Mouse (Mus musculus) neural tube, embryonic 15.5 days (tissue): ENCODE data around the gene Nol4l. TPM values are rescaled to one million over a fixed set of nuclear protein-coding genes. Genes with fewer than 3 reads are reported as not detected.
A peak's percentile ranks its signal among the peaks of the same experiment; 100 is the strongest.

ENCODE experiments used
- ATAC-seq: fragments of 200-750 bp; cut with Nextera tagmentation; 2 replicates; pipeline ENCODE4 v1.8.0; 2017; ENCODE audit warnings: mild to moderate bottlenecking, moderate TSS enrichment, moderate library complexity; ENCODE audit not compliant: low FRiP score
- H3K27ac ChIP-seq: fragments of 300-500 bp; sonication (generic); replicated peaks from 2 replicates; pipeline ENCODE4 v1.5.1; 2015; ENCODE audit warnings: mild to moderate bottlenecking, inconsistent platforms
- H3K27me3 ChIP-seq: fragments of 300-500 bp; sonication (generic); replicated peaks from 2 replicates; pipeline ENCODE4 v1.6.1; 2015; ENCODE audit warnings: inconsistent platforms
- H3K36me3 ChIP-seq: fragments of 300-500 bp; sonication (generic); 2 replicates; pipeline ENCODE4 v1.6.1; 2015; ENCODE audit warnings: inconsistent platforms
- H3K4me1 ChIP-seq: fragments of 300-500 bp; sonication (generic); 2 replicates; pipeline ENCODE4 v1.6.1; 2015; ENCODE audit warnings: inconsistent platforms
- H3K4me2 ChIP-seq: fragments of 300-500 bp; sonication (generic); 2 replicates; pipeline ENCODE4 v1.6.1; 2015; ENCODE audit warnings: inconsistent platforms, mild to moderate bottlenecking, moderate library complexity
- H3K4me3 ChIP-seq: fragments of 300-500 bp; sonication (generic); replicated peaks from 2 replicates; pipeline ENCODE4 v1.5.1; 2015; ENCODE audit warnings: mild to moderate bottlenecking, inconsistent platforms
- H3K9ac ChIP-seq: fragments of 300-500 bp; sonication (generic); replicated peaks from 2 replicates; pipeline ENCODE4 v1.6.1; 2015; ENCODE audit warnings: mild to moderate bottlenecking, inconsistent platforms
- H3K9me3 ChIP-seq: fragments of 300-500 bp; sonication (generic); replicated peaks from 2 replicates; pipeline ENCODE4 v1.6.1; 2016; ENCODE audit warnings: inconsistent platforms
- WGBS: fragments of 180-500 bp; shearing (Covaris S2); methylation state at CpG from one replicate; pipeline ENCODE4 v1.1.7; 2015; ENCODE audit warnings: mixed read lengths; 5-methylcytosine and 5-hydroxymethylcytosine counted together
- polyA plus RNA-seq: library from polyadenylated mRNA; unstranded; fragments of >200 nt; fragmentation: Nextera tagmentation; extraction: Ambion mirVana; gene quantifications from 2 replicates; pipeline ENCODE4 v1.2.1, GENCODE M21; 2015

Nol4l gene
- polyA plus RNA-seq, 1 experiment from 2014 or later: 36.1 TPM

DNA sequence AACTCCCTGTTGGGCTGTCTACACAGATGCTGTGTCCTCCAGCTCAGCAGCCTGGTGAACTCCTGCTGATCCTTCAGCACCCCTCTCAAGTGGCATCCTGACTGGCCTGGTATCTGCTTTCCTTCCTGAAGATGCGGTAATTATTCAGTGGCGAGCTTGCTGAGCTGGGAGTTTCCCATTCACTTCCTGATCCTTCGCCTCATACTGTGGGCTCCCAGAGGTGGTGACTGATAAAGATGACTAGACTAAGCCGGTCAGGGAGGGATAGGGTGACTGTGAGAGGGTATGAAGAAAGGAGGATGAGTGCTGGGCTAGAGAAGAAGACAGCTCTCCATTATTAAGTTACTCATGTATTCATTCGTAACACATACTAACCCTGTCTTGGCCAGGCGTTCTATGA, 28.7 kb upstream of the Nol4l start:
- H3K9ac ChIP-seq: no peak overlapping the region
- no peak for ATAC-seq
- peaks cover 25% of the 10 kb centered on the region for H3K4me1 ChIP-seq
- no peaks in the 10 kb centered on the region for H3K9me3 ChIP-seq
- H3K36me3 ChIP-seq: no peaks in the 10 kb centered on the region
- no peak overlapping the region for H3K4me2 ChIP-seq
- 72% methylated on average over 6 of the region's 6 CpGs for WGBS
- H3K27me3 ChIP-seq: no peaks in the 10 kb centered on the region
- no peak overlapping the region for H3K4me3 ChIP-seq
- H3K27ac ChIP-seq: no peak overlapping the region

DNA sequence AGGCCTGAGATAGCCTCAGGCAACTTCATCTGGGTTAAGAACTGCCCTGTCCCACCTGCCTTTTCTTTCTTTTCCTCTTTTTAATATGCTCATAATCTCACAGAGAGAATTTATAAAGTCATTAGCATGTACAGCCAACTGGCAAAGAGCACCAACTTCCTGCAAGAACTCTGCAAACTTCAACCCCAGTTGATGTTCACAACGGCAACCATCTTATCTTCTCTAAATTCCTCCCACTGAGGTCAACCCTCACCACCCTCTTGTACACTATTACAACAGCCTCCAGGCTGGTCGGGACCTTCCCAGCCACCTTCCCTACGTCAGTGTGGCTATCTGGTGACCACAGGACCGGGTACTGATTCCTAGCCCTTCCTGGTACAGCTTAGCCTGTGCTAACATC, 27.5 kb upstream of the Nol4l start:
- Histone ChIP-seq H3K4me2 (no peak overlapping the region), H3K4me3 (no peak overlapping the region), H3K9me3 (no peaks in the 10 kb centered on the region), H3K27me3 (no peaks in the 10 kb centered on the region), H3K4me1 (peaks cover 25% of the 10 kb centered on the region), H3K9ac (no peak overlapping the region), H3K27ac (no peak overlapping the region), H3K36me3 (no peaks in the 10 kb centered on the region)
- WGBS: 86% methylated on average over 4 of the region's 4 CpGs
- ATAC-seq: no peak

GRCm38 (mm10) chr2:153556208-153556607, 26.4 kb upstream of the Nol4l start:
- Histone ChIP-seq H3K9me3 (no peaks in the 10 kb centered on the region), H3K4me1 (peaks cover 20% of the 10 kb centered on the region), H3K27ac (no peak overlapping the region), H3K27me3 (no peaks in the 10 kb centered on the region), H3K4me3 (no peak overlapping the region), H3K4me2 (no peak overlapping the region), H3K9ac (no peak overlapping the region), H3K36me3 (no peaks in the 10 kb centered on the region)
- WGBS: 48% methylated on average over 9 of the region's 9 CpGs
- ATAC-seq: no peak

DNA sequence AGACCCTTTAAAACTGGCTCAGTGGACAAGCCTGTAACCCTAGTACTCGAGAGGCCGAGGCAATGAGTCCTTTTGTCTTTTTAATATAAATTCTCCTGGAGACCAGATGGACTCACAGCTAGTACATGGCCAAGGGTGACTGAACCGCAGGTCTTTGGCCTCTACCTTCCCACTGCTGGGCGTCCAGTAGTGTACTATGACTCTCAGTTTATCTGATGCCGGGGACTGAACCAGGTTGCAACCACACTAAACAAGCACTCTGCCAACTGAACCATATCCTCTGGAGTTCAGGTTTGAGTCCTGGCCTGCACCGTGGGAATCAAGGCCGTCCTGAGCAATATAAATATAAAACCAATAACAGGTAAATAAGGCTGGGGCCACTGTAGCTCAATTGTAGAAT, 24.8 kb upstream of the Nol4l start:
- Histone ChIP-seq H3K27me3 (no peaks in the 10 kb centered on the region), H3K27ac (no peak overlapping the region), H3K9ac (no peak overlapping the region), H3K4me1 (peaks cover 3% of the 10 kb centered on the region), H3K9me3 (no peaks in the 10 kb centered on the region), H3K4me3 (no peak overlapping the region), H3K36me3 (no peaks in the 10 kb centered on the region), H3K4me2 (no peak overlapping the region)
- 79% methylated on average over 7 of the region's 7 CpGs for WGBS
- no peak for ATAC-seq

DNA sequence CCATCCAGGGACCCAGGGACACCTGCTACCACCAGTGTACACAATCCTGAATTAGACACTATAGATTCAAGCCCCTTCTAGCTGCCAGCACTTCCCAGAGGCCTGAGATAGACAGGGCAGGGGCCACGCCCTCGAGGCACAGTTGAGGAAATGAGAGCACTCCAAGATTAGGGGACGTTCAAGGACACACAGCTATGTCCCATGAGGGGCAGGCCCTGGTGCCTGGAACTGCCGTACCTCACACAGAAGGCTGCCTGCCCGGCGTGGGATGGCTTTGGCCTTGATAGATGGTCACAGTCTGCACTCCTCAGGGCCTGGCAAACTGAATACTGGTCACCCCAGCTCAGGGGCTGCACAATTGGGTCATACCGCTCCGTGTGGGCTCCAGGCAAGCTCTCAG, 19.7 kb upstream of the Nol4l start:
- H3K36me3 ChIP-seq: no peaks in the 10 kb centered on the region
- no peaks in the 10 kb centered on the region for H3K27me3 ChIP-seq
- no peak overlapping the region for H3K4me3 ChIP-seq
- no peak overlapping the region for H3K9ac ChIP-seq
- H3K27ac ChIP-seq: no peak overlapping the region; the same call in 1 of the 2 replicates
- H3K9me3 ChIP-seq: no peaks in the 10 kb centered on the region
- no peak for ATAC-seq
- 70% methylated on average over 8 of the region's 8 CpGs for WGBS
- peaks cover 19% of the 10 kb centered on the region for H3K4me1 ChIP-seq
- no peak overlapping the region for H3K4me2 ChIP-seq

DNA sequence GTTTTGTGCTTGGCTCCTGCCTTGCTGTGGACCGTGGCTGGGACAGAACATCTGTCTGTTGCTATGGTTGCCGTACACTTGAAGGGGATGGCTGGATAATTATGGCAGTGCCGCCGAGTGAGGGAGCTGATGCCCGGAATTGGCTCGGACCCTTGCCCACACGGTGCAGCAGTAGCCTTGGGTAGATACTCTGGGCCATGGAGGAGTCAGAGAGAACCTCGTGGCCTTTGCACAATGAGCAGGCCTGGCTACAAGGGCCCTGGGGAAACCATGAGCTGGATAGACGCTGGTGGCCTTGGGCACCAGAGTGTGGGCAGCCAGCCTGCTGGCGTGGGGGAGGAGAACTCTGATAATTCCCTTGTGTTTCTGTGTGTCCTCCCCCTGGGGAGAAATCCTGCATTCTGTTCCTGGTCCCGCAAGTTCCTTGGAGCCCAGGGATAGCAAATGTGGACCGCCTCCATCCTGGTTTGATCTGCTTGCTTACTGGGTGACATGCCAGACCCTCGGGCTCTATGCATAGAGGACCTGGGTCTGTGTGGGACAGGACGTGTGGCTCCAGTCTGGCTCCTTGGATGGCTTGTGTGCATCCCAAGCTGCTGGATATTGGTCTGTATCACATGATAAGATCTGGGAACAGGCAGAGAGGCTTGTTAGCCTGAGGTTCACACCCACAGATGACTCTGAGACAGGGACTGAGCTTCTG, 18.6 kb upstream of the Nol4l start:
- Histone ChIP-seq H3K9ac (no peak overlapping the region), H3K4me1 (peaks cover 19% of the 10 kb centered on the region), H3K4me3 (no peak overlapping the region), H3K36me3 (no peaks in the 10 kb centered on the region), H3K27me3 (no peaks in the 10 kb centered on the region), H3K9me3 (no peaks in the 10 kb centered on the region), H3K4me2 (0 out of 2 replicates have a peak overlapping the region, but pooled peaks have one; percentile 7), H3K27ac (no peak overlapping the region)
- 0 out of 2 replicates have a peak, but pooled peaks have one; percentile 40 for ATAC-seq
- 20% methylated on average over 14 of the region's 14 CpGs for WGBS

DNA sequence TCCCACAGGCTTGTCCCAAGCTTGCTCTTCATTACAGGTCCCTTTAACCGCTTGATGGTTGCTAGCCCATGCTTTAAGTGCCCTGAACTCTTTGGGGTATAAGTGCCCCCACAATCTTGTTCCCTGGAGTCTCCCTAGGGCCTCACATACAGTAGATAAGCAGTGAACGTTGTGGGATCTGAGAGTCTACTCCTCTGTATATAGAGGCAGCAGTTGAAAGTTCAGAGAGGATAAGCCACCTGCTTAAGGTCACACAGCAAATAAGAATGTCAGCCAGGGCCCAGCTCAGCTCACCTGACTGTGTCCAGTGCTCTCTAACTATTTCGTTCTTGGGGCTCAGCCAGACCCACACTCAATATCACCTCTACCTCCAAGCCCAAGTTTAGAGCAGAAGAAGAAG, 17.9 kb upstream of the Nol4l start:
- Histone ChIP-seq H3K27ac (no peak overlapping the region), H3K4me2 (no peak overlapping the region), H3K4me3 (no peak overlapping the region), H3K27me3 (no peaks in the 10 kb centered on the region), H3K9ac (no peak overlapping the region), H3K36me3 (no peaks in the 10 kb centered on the region), H3K4me1 (peaks cover 19% of the 10 kb centered on the region), H3K9me3 (no peaks in the 10 kb centered on the region)
- ATAC-seq: no peak
- WGBS: 84% methylated on average over 3 of the region's 3 CpGs

GRCm38 (mm10) chr2:153546972-153547371, 17.2 kb upstream of the Nol4l start:
- H3K9me3 ChIP-seq: no peaks in the 10 kb centered on the region
- H3K4me1 ChIP-seq: peaks cover 19% of the 10 kb centered on the region
- no peak overlapping the region for H3K9ac ChIP-seq
- WGBS: 54% methylated on average over 4 of the region's 4 CpGs
- ATAC-seq: no peak
- no peaks in the 10 kb centered on the region for H3K27me3 ChIP-seq
- H3K36me3 ChIP-seq: no peaks in the 10 kb centered on the region
- no peak overlapping the region for H3K4me3 ChIP-seq
- H3K27ac ChIP-seq: no peak overlapping the region
- H3K4me2 ChIP-seq: no peak overlapping the region

- H3K27me3 ChIP-seq: no peaks in the 10 kb centered on the region
Measured at GRCm38 (mm10) chr2:153546471-153546870, 16.7 kb upstream of the Nol4l start.

DNA sequence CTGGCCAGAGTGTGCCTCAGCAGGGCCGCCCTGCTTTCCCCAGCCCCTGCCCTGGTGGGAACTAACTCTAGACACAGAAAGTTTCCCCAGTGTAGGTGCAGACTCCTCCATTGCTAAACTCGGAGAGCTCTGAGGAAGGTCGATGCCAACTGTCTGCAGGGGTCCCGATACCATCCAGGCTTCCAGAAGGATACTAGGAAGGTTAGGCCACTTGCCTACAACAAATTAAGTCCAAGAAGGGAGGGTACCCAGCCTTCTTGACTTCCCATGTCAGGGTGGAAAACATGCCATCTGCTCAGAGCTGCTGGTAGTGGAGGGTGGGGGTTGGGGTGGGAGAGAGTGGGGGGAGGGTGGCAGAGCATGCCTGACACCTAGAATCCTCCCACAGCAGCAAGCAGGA, 15.0 kb upstream of the Nol4l start:
- 76% methylated on average over 4 of the region's 4 CpGs for WGBS
- no peak overlapping the region for H3K4me2 ChIP-seq
- H3K9me3 ChIP-seq: no peaks in the 10 kb centered on the region
- no peaks in the 10 kb centered on the region for H3K36me3 ChIP-seq
- H3K4me1 ChIP-seq: peaks cover 19% of the 10 kb centered on the region
- no peaks in the 10 kb centered on the region for H3K27me3 ChIP-seq
- no peak overlapping the region for H3K9ac ChIP-seq
- H3K4me3 ChIP-seq: no peak overlapping the region
- no peak overlapping the region for H3K27ac ChIP-seq
- ATAC-seq: no peak

More at GRCm38 (mm10) chr2:153546471-153546870, 16.7 kb upstream of the Nol4l start:
- no peaks in the 10 kb centered on the region for H3K36me3 ChIP-seq
- H3K4me2 ChIP-seq: no peak overlapping the region
- no peak overlapping the region for H3K4me3 ChIP-seq
- 24% methylated on average over 5 of the region's 5 CpGs for WGBS
- no peaks in the 10 kb centered on the region for H3K9me3 ChIP-seq
- no peak overlapping the region for H3K27ac ChIP-seq
- H3K4me1 ChIP-seq: peaks cover 19% of the 10 kb centered on the region
- H3K9ac ChIP-seq: no peak overlapping the region
- no peak for ATAC-seq

DNA sequence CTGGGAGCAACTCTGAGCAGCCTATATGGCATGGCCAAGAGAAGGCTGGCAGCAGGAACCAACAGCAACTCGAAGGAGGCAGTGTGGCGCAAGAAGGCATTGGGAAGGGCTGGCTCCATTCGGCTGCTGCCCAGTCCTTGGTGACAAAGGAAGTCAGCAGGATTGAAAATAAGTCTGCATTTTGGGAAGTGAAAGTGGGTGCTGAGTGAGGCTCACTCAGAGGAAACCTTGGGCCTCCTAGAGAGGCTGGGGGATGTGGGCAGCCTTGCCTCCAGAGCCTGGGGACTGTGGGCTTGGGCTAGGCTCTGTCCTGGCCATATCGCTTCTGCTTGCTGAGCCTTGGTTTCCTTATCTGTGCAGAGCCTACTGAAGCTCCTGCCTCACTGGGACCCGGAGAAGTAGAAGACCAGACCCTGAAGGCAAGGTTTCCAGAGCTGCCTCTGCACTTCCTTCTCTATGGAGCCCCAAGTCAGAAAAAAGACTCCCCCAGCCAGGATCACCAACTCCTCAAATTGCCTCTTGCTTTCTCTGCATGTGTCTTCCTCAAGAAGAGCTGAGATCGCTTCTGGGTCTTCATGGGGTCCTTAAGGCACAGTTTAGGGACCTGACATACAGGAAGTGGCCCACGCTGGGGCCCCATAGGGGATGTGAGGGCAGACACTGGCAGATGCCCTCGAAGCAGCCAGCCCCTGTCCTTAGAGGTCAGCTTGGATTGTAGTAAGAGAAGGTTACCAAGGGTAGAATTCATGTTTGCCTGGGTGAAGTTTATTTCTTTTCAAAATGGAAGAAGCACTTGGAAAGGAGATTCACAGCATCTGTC, 14.3 kb upstream of the Nol4l start:
- no peak overlapping the region for H3K4me3 ChIP-seq
- no peak overlapping the region for H3K4me2 ChIP-seq
- H3K4me1 ChIP-seq: peaks cover 19% of the 10 kb centered on the region
- H3K36me3 ChIP-seq: no peaks in the 10 kb centered on the region
- no peak overlapping the region for H3K9ac ChIP-seq
- 88% methylated on average over 8 of the region's 8 CpGs for WGBS
- no peak overlapping the region for H3K27ac ChIP-seq
- H3K9me3 ChIP-seq: no peaks in the 10 kb centered on the region
- H3K27me3 ChIP-seq: no peaks in the 10 kb centered on the region
- no peak for ATAC-seq
